Mouse (Mus musculus) intestine, postnatal 0 days (tissue): ENCODE data around the gene Fxn. TPM values are rescaled to one million over a fixed set of nuclear protein-coding genes. Genes with fewer than 3 reads are reported as not detected.
A peak's percentile ranks its signal among the peaks of the same experiment; 100 is the strongest.

Experiments
- ATAC-seq: fragments of 200-750 bp; cut with Nextera tagmentation; 2 replicates; pipeline ENCODE4 v1.8.0; 2017; ENCODE audit warnings: mild to moderate bottlenecking, moderate TSS enrichment, moderate library complexity
- H3K27ac ChIP-seq: fragments of 300-500 bp; sonication (generic); 2 replicates; pipeline ENCODE4 v1.5.1; 2014; ENCODE audit warnings: mild to moderate bottlenecking, low read depth, low read length, moderate library complexity
- H3K27me3 ChIP-seq: fragments of 300-500 bp; sonication (generic); replicated peaks from 2 replicates; pipeline ENCODE4 v1.6.1; 2014; ENCODE audit warnings: low read length, mixed read lengths; ENCODE audit not compliant: control insufficient read depth, insufficient read depth
- H3K36me3 ChIP-seq: fragments of 300-500 bp; sonication (generic); 2 replicates; pipeline ENCODE4 v1.6.1; 2014; ENCODE audit warnings: mild to moderate bottlenecking, moderate library complexity; ENCODE audit not compliant: control insufficient read depth, insufficient read depth
- H3K4me1 ChIP-seq: fragments of 300-500 bp; sonication (generic); replicated peaks from 2 replicates; pipeline ENCODE4 v1.6.1; 2014; ENCODE audit warnings: antibody characterized with exemption, low read length, mixed read lengths; ENCODE audit not compliant: control insufficient read depth, insufficient read depth
- H3K4me2 ChIP-seq: fragments of 300-500 bp; sonication (generic); replicated peaks from 2 replicates; pipeline ENCODE4 v1.6.1; 2014; ENCODE audit warnings: low read depth, mild to moderate bottlenecking, moderate library complexity
- H3K4me3 ChIP-seq: fragments of 300-500 bp; sonication (generic); 2 replicates; pipeline ENCODE4 v1.5.1; 2014; ENCODE audit warnings: low read depth, low read length
- H3K9ac ChIP-seq: fragments of 300-500 bp; sonication (generic); 2 replicates; pipeline ENCODE4 v1.6.1; 2014; ENCODE audit warnings: mild to moderate bottlenecking, low read depth, low read length
- H3K9me3 ChIP-seq: fragments of 300-500 bp; sonication (generic); 2 replicates; pipeline ENCODE4 v1.6.1; 2016; ENCODE audit warnings: mixed run types; ENCODE audit not compliant: control insufficient read depth
- CTCF ChIP-seq: sonication (generic); IDR thresholded peaks from 2 replicates; pipeline ENCODE4 v1.5.1; 2016; ENCODE audit warnings: low read depth, mild to moderate bottlenecking, control low read depth, antibody characterized with exemption, moderate library complexity
- WGBS: fragments of 180-500 bp; shearing (Covaris S2); extraction: QIAGEN DNeasy Blood & Tissue Kit; methylation state at CpG from one replicate; pipeline ENCODE4 v1.1.7; 2014; 5-methylcytosine and 5-hydroxymethylcytosine counted together
- polyA plus RNA-seq: library from polyadenylated mRNA; unstranded; fragments of >200 nt; fragmentation: Nextera tagmentation; extraction: Ambion mirVana; gene quantifications from 2 replicates; pipeline ENCODE4 v1.2.1, GENCODE M21; 2015

The Fxn gene
- polyA plus RNA-seq, 1 experiment from 2014 or later = 21.1 TPM

DNA sequence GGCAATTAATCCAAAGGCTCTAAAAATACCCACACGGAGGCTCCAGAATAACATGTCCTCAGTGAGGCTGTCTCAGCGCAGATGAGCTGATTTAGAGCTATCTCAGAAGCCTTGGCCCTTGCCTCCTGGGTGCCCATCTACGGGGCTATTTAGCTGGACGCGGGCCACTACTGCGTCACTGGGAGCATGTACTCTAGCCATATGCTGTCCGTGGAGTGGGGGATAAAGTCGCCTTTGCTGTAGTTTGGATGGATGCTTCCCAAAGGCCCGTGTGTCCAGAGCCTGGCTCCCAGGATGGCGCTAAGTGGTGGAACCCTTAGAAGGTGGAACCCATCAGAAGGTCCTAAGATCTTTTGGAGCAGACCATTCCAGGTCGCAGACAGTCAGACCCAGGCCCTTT lies 34.3 kb upstream of the Fxn start:
- TF ChIP-seq CTCF = no peak
- Histone ChIP-seq H3K27ac (no peak overlapping the region), H3K9me3 (no peaks in the 10 kb centered on the region), H3K9ac (no peak overlapping the region), H3K4me2 (no peak overlapping the region), H3K4me3 (no peak overlapping the region), H3K27me3 (no peaks in the 10 kb centered on the region), H3K4me1 (peaks cover 6% of the 10 kb centered on the region; the same call in 1 of the 2 replicates), H3K36me3 (no peaks in the 10 kb centered on the region)
- WGBS = 94% methylated on average over 11 of the region's 11 CpGs
- ATAC-seq = no peak

DNA sequence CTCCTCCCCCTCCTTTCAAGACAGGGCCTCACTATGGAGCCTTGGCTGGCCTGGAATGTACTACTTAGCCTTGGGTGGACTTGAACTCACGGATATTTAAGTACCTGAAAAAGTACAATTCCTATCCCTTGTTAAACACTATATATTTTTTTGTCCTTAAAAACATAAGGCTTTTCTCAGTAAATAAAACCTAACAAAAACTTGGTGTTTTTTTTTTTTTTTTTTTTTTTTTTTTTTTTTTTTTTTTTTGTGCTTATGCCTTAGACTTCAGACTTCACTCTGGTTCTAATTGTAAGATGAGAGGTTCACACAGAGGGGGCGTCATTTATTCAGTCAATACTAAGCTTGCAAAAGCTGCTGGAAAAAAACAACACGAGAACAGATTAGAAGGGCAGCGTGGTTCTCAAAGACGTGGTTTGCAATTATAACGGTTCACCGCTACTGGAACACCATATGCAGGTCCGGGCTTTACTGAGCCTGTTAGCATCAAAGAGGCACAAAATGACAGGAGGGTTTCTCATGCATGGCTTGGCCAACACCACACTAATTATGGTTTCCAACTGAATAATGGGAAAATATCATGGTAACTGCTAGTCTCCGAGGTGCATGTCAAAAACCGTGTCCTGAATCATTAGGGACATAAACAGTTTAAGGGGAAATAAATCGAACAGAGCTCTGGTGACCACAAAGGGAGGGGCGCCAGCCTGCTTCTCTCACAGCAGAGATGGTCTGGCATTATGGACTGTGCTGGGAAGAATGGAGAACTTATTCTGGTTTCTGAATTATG lies 32.3 kb upstream of the Fxn start:
- no peak overlapping the region for H3K4me3 ChIP-seq
- no peaks in the 10 kb centered on the region for H3K27me3 ChIP-seq
- H3K36me3 ChIP-seq = no peaks in the 10 kb centered on the region
- no peaks in the 10 kb centered on the region for H3K4me1 ChIP-seq
- no peaks in the 10 kb centered on the region for H3K9me3 ChIP-seq
- no peak for TF ChIP-seq CTCF
- no peak overlapping the region for H3K27ac ChIP-seq
- ATAC-seq = no peak
- no peak overlapping the region for H3K9ac ChIP-seq
- H3K4me2 ChIP-seq = no peak overlapping the region
- 84% methylated on average over 12 of the region's 12 CpGs for WGBS

DNA sequence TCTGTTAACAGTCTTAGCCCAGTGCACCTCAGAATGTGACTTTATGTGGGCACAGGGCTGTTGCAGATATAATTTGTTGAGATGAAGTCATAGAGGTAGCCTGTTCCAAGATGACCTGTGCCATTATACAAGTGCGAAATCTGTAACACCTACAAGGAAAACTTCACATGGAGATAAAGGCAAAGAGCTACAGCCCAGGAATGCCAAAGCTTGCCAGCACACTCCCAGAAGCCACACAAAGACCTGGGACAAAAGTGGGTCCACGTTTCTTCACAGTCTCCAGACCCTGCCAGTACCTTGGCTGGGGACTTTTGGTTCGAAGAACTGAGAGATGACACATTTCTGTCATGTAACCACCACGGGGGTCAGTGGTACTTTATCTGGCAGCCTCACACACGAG lies 31.6 kb upstream of the Fxn start:
- Histone ChIP-seq H3K4me3 (no peak overlapping the region), H3K27me3 (no peaks in the 10 kb centered on the region), H3K4me2 (no peak overlapping the region), H3K4me1 (no peaks in the 10 kb centered on the region), H3K27ac (no peak overlapping the region), H3K36me3 (no peaks in the 10 kb centered on the region), H3K9me3 (no peaks in the 10 kb centered on the region), H3K9ac (no peak overlapping the region)
- 74% methylated on average over 5 of the region's 5 CpGs for WGBS
- ATAC-seq = no peak
- TF ChIP-seq CTCF = no peak

DNA sequence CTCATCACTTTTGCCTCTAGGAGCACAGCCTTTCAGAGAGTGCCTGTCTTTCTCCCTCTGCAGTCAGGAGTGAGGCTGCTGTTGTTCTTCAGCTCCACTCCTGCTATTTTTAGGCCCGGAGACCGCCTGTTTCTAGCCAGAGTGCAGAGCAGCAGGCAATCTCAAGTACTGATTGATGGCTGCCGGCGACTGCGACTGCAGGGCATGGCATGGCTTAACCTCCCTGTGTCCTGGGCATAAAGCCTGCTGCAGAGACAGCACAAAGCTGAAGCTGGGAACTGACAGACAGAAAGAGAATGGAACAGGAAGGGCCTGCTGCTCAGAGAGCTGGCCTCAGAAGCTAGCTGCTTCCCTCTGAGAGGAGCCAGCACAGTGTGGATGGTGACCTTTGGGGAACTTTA lies 27.9 kb upstream of the Fxn start:
- H3K4me3 ChIP-seq = no peak overlapping the region
- no peak overlapping the region for H3K4me2 ChIP-seq
- no peaks in the 10 kb centered on the region for H3K4me1 ChIP-seq
- H3K9ac ChIP-seq = no peak overlapping the region
- no peak for ATAC-seq
- no peaks in the 10 kb centered on the region for H3K27me3 ChIP-seq
- H3K36me3 ChIP-seq = peaks cover 8% of the 10 kb centered on the region; the same call in 1 of the 2 replicates
- TF ChIP-seq CTCF = no peak
- H3K27ac ChIP-seq = no peak overlapping the region
- 51% methylated on average over 5 of the region's 5 CpGs for WGBS
- no peaks in the 10 kb centered on the region for H3K9me3 ChIP-seq

DNA sequence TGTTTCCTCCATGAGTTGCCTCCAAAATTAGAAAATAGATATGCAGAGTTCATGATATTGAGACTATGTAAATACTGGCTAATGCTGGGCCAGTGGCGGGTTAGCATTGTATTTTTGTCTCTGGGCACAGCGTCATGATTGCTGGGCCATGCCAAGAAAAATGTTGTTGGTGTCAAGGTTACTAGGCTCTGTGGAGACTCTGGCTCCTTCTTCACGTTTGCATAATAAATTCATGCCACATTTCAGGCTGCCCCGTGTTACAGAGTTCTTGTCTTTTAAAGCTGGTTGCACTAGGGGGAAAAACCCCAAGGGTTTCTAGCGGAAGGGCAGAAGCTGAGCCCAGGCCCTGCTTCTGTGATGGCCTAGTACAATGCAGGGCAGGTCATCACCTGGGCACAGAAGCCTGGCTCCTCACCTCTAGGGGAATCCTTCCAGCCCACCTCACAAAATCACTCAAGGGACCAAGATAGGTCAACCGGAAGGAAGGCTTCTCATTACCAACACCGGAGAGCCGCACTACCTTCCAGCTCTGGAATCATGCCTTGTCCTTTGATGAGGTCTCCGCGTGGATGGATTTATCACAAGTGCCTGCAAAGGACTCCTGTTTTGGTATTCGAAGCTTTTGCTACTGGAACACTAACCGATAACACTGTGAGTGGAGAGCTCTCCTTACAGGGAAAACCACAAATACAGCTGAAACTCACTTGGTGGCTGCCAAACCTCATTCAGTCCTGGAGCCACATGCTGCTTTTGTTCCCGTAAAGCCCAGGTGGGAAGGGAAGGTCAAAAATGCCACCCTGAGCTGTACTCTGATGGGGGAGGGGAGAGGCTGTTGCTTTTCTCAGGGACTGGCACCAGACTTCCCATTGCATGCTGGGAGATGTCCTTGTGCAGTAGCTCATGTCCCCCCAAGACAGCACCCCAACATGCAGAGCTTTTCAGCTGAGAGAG lies 27.1 kb upstream of the Fxn start:
- H3K27me3 ChIP-seq = no peaks in the 10 kb centered on the region
- TF ChIP-seq CTCF = no peak
- no peak overlapping the region for H3K4me2 ChIP-seq
- H3K4me1 ChIP-seq = no peaks in the 10 kb centered on the region
- WGBS = 79% methylated on average over 13 of the region's 13 CpGs
- no peaks in the 10 kb centered on the region for H3K9me3 ChIP-seq
- peaks cover 8% of the 10 kb centered on the region; the same call in 1 of the 2 replicates for H3K36me3 ChIP-seq
- no peak overlapping the region for H3K4me3 ChIP-seq
- no peak for ATAC-seq
- no peak overlapping the region for H3K27ac ChIP-seq
- no peak overlapping the region for H3K9ac ChIP-seq

DNA sequence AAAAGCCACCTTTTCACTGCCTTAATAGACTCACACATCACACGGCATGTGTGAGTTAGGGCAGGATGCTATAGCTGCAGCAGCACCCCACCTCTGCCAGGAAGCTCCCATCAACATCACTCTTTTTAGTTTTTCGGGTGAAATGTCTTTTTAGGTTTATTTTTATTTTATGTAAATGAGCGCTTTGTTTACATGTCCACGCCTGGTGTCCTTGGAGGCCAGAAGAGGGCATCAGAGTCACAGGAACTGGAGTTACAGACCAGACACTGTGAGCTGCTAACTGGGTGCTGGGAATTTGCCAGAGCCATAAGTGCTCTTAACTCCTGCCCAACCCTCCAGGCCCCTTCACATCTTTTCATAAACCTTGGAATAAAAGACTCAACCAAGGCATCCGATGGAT lies 25.9 kb upstream of the Fxn start:
- Histone ChIP-seq H3K27me3 (no peaks in the 10 kb centered on the region), H3K4me1 (no peaks in the 10 kb centered on the region), H3K9ac (no peak overlapping the region), H3K27ac (no peak overlapping the region), H3K36me3 (peaks cover 14% of the 10 kb centered on the region; the same call in 1 of the 2 replicates), H3K4me3 (no peak overlapping the region), H3K9me3 (no peaks in the 10 kb centered on the region), H3K4me2 (no peak overlapping the region)
- ATAC-seq = no peak
- peak; percentile 33 for TF ChIP-seq CTCF
- WGBS = 90% methylated on average over 5 of the region's 5 CpGs
